Mouse (Mus musculus) lung, adult 2 months (tissue): ENCODE data around the gene Lsamp.

Experiments
- CTCF ChIP-seq: fragments of 200-500 bp; IDR thresholded peaks from 2 replicates; pipeline ENCODE4 v1.5.1; 2011; ENCODE audit warnings: mild to moderate bottlenecking, low read length, control low read depth; ENCODE audit not compliant: insufficient read depth
- POLR2A ChIP-seq: fragments of 200-500 bp; IDR thresholded peaks from 2 replicates; pipeline ENCODE4 v1.6.1; 2011; ENCODE audit warnings: low read depth, mild to moderate bottlenecking, control low read depth, low read length, borderline replicate concordance; ENCODE audit errors: extremely low read depth

DNA sequence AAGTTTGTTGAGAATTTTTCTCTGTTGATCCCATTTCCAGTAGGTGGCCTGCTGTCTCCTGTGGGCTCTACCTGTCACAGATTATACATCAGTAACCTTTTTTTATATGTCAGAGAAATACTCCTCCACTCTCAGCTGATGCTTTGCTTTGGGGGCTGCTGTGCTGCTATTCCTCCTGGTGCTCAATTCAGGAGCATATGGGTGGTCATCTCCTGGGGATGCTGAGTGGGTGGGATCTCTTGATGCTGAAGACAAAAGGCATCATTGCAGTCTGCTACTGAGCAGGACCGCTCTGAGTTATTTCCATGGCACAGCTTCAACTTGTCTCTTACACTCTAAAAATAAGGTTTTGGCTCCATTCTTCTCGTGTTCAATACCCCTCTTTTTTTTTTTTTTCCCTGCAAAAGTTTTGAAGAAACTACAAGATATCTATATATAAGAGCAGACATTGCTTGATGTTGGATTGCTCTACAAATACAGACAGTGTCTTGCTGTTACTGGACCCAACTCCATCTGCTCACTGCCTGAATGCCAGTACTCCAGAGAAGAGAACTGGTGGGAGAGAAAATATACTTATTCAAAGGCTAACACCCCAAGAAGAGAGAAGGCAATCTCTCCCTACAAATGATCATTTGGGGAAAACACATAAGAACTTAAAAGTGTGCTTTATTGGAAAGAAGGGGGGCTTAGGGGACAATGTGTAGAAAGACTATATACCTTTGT is 1690.3 kb downstream of the Lsamp start:
- TF ChIP-seq POLR2A (no peak), CTCF (no peak)
